Mouse (Mus musculus) ES-E14 (cell line): Measurements from ENCODE around the gene Dync2li1. TPM values are rescaled to one million over a fixed set of nuclear protein-coding genes. Genes with fewer than 3 reads are reported as not detected.

Experiments used
- DNase-seq: peaks from one replicate; pipeline ENCODE4 v3.0.0-alpha.2; 2013; ENCODE audit warnings: low read depth, low spot score
- H3K27ac ChIP-seq: 2 replicates; pipeline ENCODE4 v1.5.1; 2012; ENCODE audit warnings: low read depth, mild to moderate bottlenecking, low read length, moderate library complexity, mixed read lengths; ENCODE audit not compliant: poor library complexity, insufficient read depth, severe bottlenecking
- H3K36me3 ChIP-seq: 2 replicates; pipeline ENCODE4 v1.6.1; 2012; ENCODE audit warnings: mild to moderate bottlenecking, low read length, moderate library complexity, mixed read lengths; ENCODE audit not compliant: control insufficient read depth, poor library complexity, insufficient read depth, severe bottlenecking
- H3K4me1 ChIP-seq, 2 experiments: fragments of 150-350 bp in 1 of 2; sonication (generic) in 1 of 2; 2 replicates each; pipeline ENCODE4 v1.6.1; 2012; ENCODE audit warnings: low read length in 2 of 2, mild to moderate bottlenecking in 1 of 2, mixed read lengths in 1 of 2; ENCODE audit not compliant: control insufficient read depth in 2 of 2, insufficient read depth in 2 of 2, poor library complexity in 1 of 2
- H3K4me3 ChIP-seq, 2 experiments: fragments of 150-350 bp in 1 of 2; sonication (generic) in 1 of 2; 2 replicates each; pipeline ENCODE4 v1.5.1; 2012; ENCODE audit warnings: low read length in 2 of 2, low read depth in 1 of 2, mild to moderate bottlenecking in 1 of 2, mixed read lengths in 1 of 2; ENCODE audit not compliant: insufficient read depth in 1 of 2, poor library complexity in 1 of 2, severe bottlenecking in 1 of 2
- H3K9ac ChIP-seq: 2 replicates; pipeline ENCODE4 v1.6.1; 2012; ENCODE audit warnings: low read depth, mild to moderate bottlenecking, low read length, mixed read lengths; ENCODE audit not compliant: poor library complexity, insufficient read depth, severe bottlenecking
- H3K9me3 ChIP-seq: fragments of 150-350 bp; sonication (generic); 2 replicates; pipeline ENCODE4 v1.6.1; 2012; ENCODE audit warnings: low read depth, mild to moderate bottlenecking, low read length; ENCODE audit not compliant: control insufficient read depth, insufficient read depth
- CHD2 ChIP-seq: IDR thresholded peaks from 2 replicates; pipeline ENCODE4 v1.6.1; 2014; ENCODE audit warnings: mild to moderate bottlenecking, low read depth, low read length, inconsistent platforms
- HCFC1 ChIP-seq: IDR thresholded peaks from 2 replicates; pipeline ENCODE4 v1.6.1; 2012; ENCODE audit warnings: low read length, inconsistent platforms, borderline replicate concordance; ENCODE audit not compliant: insufficient read depth
- MAFK ChIP-seq: IDR thresholded peaks from 2 replicates; pipeline ENCODE4 v1.6.1; 2014; ENCODE audit warnings: mild to moderate bottlenecking, low read depth, low read length, inconsistent platforms; ENCODE audit not compliant: insufficient read depth
- ZC3H11A ChIP-seq: IDR thresholded peaks from 2 replicates; pipeline ENCODE4 v1.6.1; 2012; ENCODE audit warnings: low read depth, mild to moderate bottlenecking, inconsistent platforms, low read length, borderline replicate concordance
- ZNF384 ChIP-seq: IDR thresholded peaks from 2 replicates; pipeline ENCODE4 v1.6.1; 2012; ENCODE audit warnings: low read depth, low read length, inconsistent platforms
- in situ Hi-C, 2 experiments: fragments of 600-800 bp; cut with MboI; formaldehyde crosslinking; loops; one replicate each; pipeline ENCODE4 v1.15.1; 2025; ENCODE audit warnings: low sequenced_read_pairs in 2 of 2, inconsistent platforms in 1 of 2; ENCODE audit not compliant: unreplicated experiment in 2 of 2
- total RNA-seq: library from RNA; depleted of rRNA; stranded (reverse); fragments of 300-350 nt; gene quantifications from 2 replicates; pipeline ENCODE4 v1.2.3, GENCODE M21; 2012

Gene Dync2li1
- total RNA-seq, 1 experiment: 5.9 TPM

GRCm38 (mm10) chr17:84581740-84582414 is 44.4 kb upstream of the Dync2li1 start:
- no peaks in the 10 kb centered on the region for H3K4me1 ChIP-seq
- no peak for DNase-seq
- H3K9me3 ChIP-seq: no peaks in the 10 kb centered on the region
- H3K4me3 ChIP-seq: no peak overlapping the region
- no peak for TF ChIP-seq HCFC1
- H3K36me3 ChIP-seq: no peaks in the 10 kb centered on the region
- in situ Hi-C loops: no loop called here
- H3K27ac ChIP-seq: no peak overlapping the region
- no peak overlapping the region for H3K9ac ChIP-seq

- no peak for TF ChIP-seq ZC3H11A
- TF ChIP-seq ZNF384: no peak
- no peak for TF ChIP-seq MAFK
- no peak for TF ChIP-seq HCFC1
- TF ChIP-seq CHD2: no peak
- H3K9me3 ChIP-seq: no peaks in the 10 kb centered on the region
- H3K4me1 ChIP-seq: no peaks in the 10 kb centered on the region
- in situ Hi-C loops: no loop called here
- H3K9ac ChIP-seq: no peak overlapping the region
- H3K27ac ChIP-seq: no peak overlapping the region
- DNase-seq: no peak
- H3K36me3 ChIP-seq: no peaks in the 10 kb centered on the region
- no peak overlapping the region for H3K4me3 ChIP-seq
These were observed 42.2 kb upstream of the Dync2li1 start for GRCm38 (mm10) chr17:84584107-84584506.

- no peaks in the 10 kb centered on the region for H3K4me1 ChIP-seq
- no peaks in the 10 kb centered on the region for H3K9me3 ChIP-seq
- no peak overlapping the region for H3K4me3 ChIP-seq
- no peak overlapping the region for H3K27ac ChIP-seq
- in situ Hi-C loops: no loop called here
- peaks cover 4% of the 10 kb centered on the region; the same call in 1 of the 2 replicates for H3K36me3 ChIP-seq
- no peak for DNase-seq
- no peak for TF ChIP-seq ZNF384
- H3K9ac ChIP-seq: no peak overlapping the region
These were observed 41.2 kb upstream of the Dync2li1 start for GRCm38 (mm10) chr17:84585104-84585503.

- H3K4me1 ChIP-seq: no peaks in the 10 kb centered on the region
- no peak overlapping the region for H3K9ac ChIP-seq
- no peak for DNase-seq
- no peak overlapping the region for H3K27ac ChIP-seq
- in situ Hi-C loops: no loop called here
- no peak for TF ChIP-seq ZC3H11A
- no peak for TF ChIP-seq MAFK
- TF ChIP-seq ZNF384: no peak
- TF ChIP-seq HCFC1: no peak
- TF ChIP-seq CHD2: no peak
- no peaks in the 10 kb centered on the region for H3K9me3 ChIP-seq
- H3K4me3 ChIP-seq: no peak overlapping the region
- H3K36me3 ChIP-seq: peaks cover 4% of the 10 kb centered on the region; the same call in 1 of the 2 replicates
These were observed 36.2 kb upstream of the Dync2li1 start for GRCm38 (mm10) chr17:84590065-84590464.

DNA sequence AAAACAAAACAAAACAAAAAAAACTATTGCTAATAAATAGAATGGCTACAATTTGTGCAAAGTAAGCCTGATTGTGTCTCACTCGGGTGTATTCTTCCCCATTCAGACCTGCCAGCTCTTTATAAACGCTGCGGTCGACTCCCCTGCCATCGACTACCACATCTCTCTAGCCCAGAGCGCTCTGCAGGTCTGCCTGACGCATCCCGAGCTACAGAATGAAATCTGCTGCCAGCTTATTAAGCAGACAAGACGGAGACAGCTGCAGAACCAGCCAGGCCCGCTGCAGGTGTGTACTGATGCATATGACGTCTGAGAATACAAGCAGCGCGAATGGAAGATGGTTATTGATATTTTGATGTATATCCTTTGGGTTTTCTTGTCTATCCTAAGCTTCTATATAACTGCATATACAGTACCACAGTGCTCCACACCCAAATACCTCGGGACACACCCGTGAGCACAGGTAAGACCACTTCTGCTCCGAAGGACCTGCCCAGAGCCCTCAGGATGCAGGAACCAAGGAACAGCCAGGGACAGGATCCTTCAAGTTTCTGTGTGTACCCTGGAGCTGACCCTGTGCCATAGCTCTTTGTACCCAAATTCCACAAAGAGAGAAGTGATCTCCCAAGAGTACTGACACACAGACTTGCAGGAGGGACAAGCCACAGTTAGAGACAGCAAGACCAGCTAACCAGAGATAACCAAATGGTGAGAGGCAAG is 34.7 kb upstream of the Dync2li1 start:
- Histone ChIP-seq H3K4me3 (no peak overlapping the region), H3K9me3 (no peaks in the 10 kb centered on the region), H3K9ac (no peak overlapping the region), H3K36me3 (peaks cover 4% of the 10 kb centered on the region; the same call in 1 of the 2 replicates), H3K27ac (no peak overlapping the region), H3K4me1 (peaks cover 0 to 4% of the 10 kb centered on the region in 2 experiments; a peak in 2 of 4 replicates)
- no peak for DNase-seq
- in situ Hi-C loops: no loop called here
- TF ChIP-seq ZC3H11A: no peak
- TF ChIP-seq CHD2: no peak
- no peak for TF ChIP-seq ZNF384
- TF ChIP-seq MAFK: no peak
